ENCODE assay signal across 11 mouse cellular contexts in genomic region chr17:74088886-74089678, GRCm38 (mm10). TPM values are rescaled to one million over a fixed set of nuclear protein-coding genes. Genes with fewer than 3 reads are reported as not detected.
A peak's percentile ranks its signal among the peaks of the same experiment; 100 is the strongest.
DNase-seq lines count a peak whose midpoint lies in the region; ATAC-seq and TF ChIP-seq lines count a peak whose summit lies in the region.
"Had no signal": no experiment of that assay in that cellular context is flagged by ENCODE, and none has a peak within 500 bp of the region (broad histone marks: within the 10 kb centered on the region; RNA-seq: fewer than 3 reads in every experiment).

No protein-coding gene starts in this region.

- 63% methylated on average over 5 of the region's 5 CpGs for WGBS in liver, postnatal 0 days (ENCODE audit: insufficient replicate concordance)
- 55% methylated on average over 5 of the region's 5 CpGs for WGBS in liver, embryonic 12.5 days (ENCODE audit: insufficient replicate concordance)
- 57% methylated on average over 5 of the region's 5 CpGs for WGBS in intestine, embryonic 15.5 days

- H3K9me3 ChIP-seq in liver, postnatal 0 days (ENCODE audit: low read length), result no peaks in the 10 kb centered on the region
- no peaks in the 10 kb centered on the region for H3K9me3 ChIP-seq in liver, embryonic 12.5 days (replicated peaks)
- no peaks in the 10 kb centered on the region for H3K9me3 ChIP-seq in intestine, embryonic 15.5 days
- H3K9me3 ChIP-seq: midbrain, embryonic 12.5 days had no signal

- H3K27ac ChIP-seq in liver, postnatal 0 days (ENCODE audit: low read depth), result no peak overlapping the region
- no peak overlapping the region for H3K27ac ChIP-seq in liver, embryonic 12.5 days
- H3K27ac ChIP-seq in intestine, embryonic 15.5 days, result no peak overlapping the region
- H3K27ac ChIP-seq: midbrain, embryonic 12.5 days had no signal

- H3K27me3 ChIP-seq in liver, postnatal 0 days (ENCODE audit: insufficient read depth, low read length), result no peaks in the 10 kb centered on the region
- H3K27me3 ChIP-seq in liver, embryonic 12.5 days (replicated peaks), result no peaks in the 10 kb centered on the region
- no peaks in the 10 kb centered on the region for H3K27me3 ChIP-seq in intestine, embryonic 15.5 days (replicated peaks)
- H3K27me3 ChIP-seq: midbrain, embryonic 12.5 days had no signal

- no peak overlapping the region for H3K4me2 ChIP-seq in liver, postnatal 0 days (ENCODE audit: low read depth, low read length)
- no peak overlapping the region for H3K4me2 ChIP-seq in liver, embryonic 12.5 days
- H3K4me2 ChIP-seq in intestine, embryonic 15.5 days (replicated peaks), result no peak overlapping the region
- H3K4me2 ChIP-seq: midbrain, embryonic 12.5 days had no signal

- DNase-seq in liver, postnatal 0 days, result no peak
- peak; percentile 88 for DNase-seq in adrenal gland, postnatal 14 days
- DNase-seq in ovary, postnatal 14 days (ENCODE audit: low spot score), result peak; percentile 16
- no peak for DNase-seq in layer of hippocampus, postnatal 25 days (ENCODE audit: extremely low spot score in 1 of 2, low spot score in 1 of 2)
- DNase-seq: cerebellum, postnatal 36 days; right cerebral cortex, postnatal 14 days had no signal

- no peak overlapping the region for H3K9ac ChIP-seq in liver, postnatal 0 days (replicated peaks)
- H3K9ac ChIP-seq in liver, embryonic 12.5 days, result no peak overlapping the region
- no peak overlapping the region for H3K9ac ChIP-seq in intestine, embryonic 15.5 days
- H3K9ac ChIP-seq: midbrain, embryonic 12.5 days had no signal

- no peak for TF ChIP-seq EP300 in liver, postnatal 0 days (IDR thresholded peaks at IDR 0.05; ENCODE audit: low read depth)

- H3K4me1 ChIP-seq in liver, postnatal 0 days (ENCODE audit: insufficient read depth), result no peaks in the 10 kb centered on the region
- H3K4me1 ChIP-seq in liver, embryonic 12.5 days, result no peaks in the 10 kb centered on the region
- H3K4me1 ChIP-seq in intestine, embryonic 15.5 days (replicated peaks), result no peaks in the 10 kb centered on the region
- H3K4me1 ChIP-seq: midbrain, embryonic 12.5 days had no signal

- TF ChIP-seq CTCF in liver, postnatal 0 days (IDR thresholded peaks at IDR 0.05; ENCODE audit: low read depth), result peak; percentile 18; the same call in 1 of the 2 replicates

- H3K4me3 ChIP-seq in liver, postnatal 0 days (ENCODE audit: low read depth, low read length), result no peak overlapping the region
- no peak overlapping the region for H3K4me3 ChIP-seq in liver, embryonic 12.5 days
- H3K4me3 ChIP-seq in intestine, embryonic 15.5 days (replicated peaks), result no peak overlapping the region
- H3K4me3 ChIP-seq: midbrain, embryonic 12.5 days had no signal

- H3K36me3 ChIP-seq in liver, postnatal 0 days (replicated peaks; ENCODE audit: insufficient read depth, low read length), result no peaks in the 10 kb centered on the region
- no peaks in the 10 kb centered on the region for H3K36me3 ChIP-seq in liver, embryonic 12.5 days
- H3K36me3 ChIP-seq in intestine, embryonic 15.5 days, result no peaks in the 10 kb centered on the region
- H3K36me3 ChIP-seq: midbrain, embryonic 12.5 days had no signal

- no peak for ATAC-seq in liver, postnatal 0 days
- no peak for ATAC-seq in liver, embryonic 12.5 days
- peak; percentile 36; the same call in 1 of the 2 replicates for ATAC-seq in intestine, embryonic 15.5 days
- ATAC-seq in erythroid progenitor cell, adult 5-6 weeks (replicated peaks; ENCODE audit: low FRiP score, poor library complexity, severe bottlenecking), result no peak
- no peak for ATAC-seq in erythroblast, adult 5-6 weeks (replicated peaks; ENCODE audit: low FRiP score, poor library complexity, severe bottlenecking)

RNA-seq across cellular contexts. Expression of gene Srd5a2, which starts 41.4 kb away (rescaled TPM):
- not detected in 2 replicates for polyA plus RNA-seq in liver, postnatal 0 days (2015; fragmentation: Nextera tagmentation; extraction: Ambion mirVana)
- polyA plus RNA-seq in liver, embryonic 12.5 days (2016; fragmentation: Nextera tagmentation; extraction: Ambion mirVana), result not detected in 2 replicates
- total RNA-seq in adrenal gland, postnatal 14 days (2021), result 67.6 and 91.0 TPM in 2 replicates
- polyA plus RNA-seq in intestine, embryonic 15.5 days (2015; fragmentation: Nextera tagmentation; extraction: Ambion mirVana), result 0.10 and 0.36 TPM in 2 replicates
- total RNA-seq in erythroid progenitor cell, adult 5-6 weeks (2015; ENCODE audit: low replicate concordance), result not detected in 2 replicates
- total RNA-seq in erythroid progenitor cell, adult 5-6 weeks (2017; ENCODE audit: low replicate concordance), result not detected in 2 replicates
- total RNA-seq in erythroblast, adult 5-6 weeks (2015; ENCODE audit: low replicate concordance), result not detected in 2 replicates
- total RNA-seq in erythroblast, adult 5-6 weeks (2017; ENCODE audit: low replicate concordance), result not detected in 2 replicates
- not detected for total RNA-seq in layer of hippocampus, postnatal 25 days (2021)
- polyA plus RNA-seq: midbrain, embryonic 12.5 days had no signal

Comparison
In these comparisons a context has a peak if more than half of its experiments do, and no peak if none do; other contexts are left out.
1. DNase-seq: peak in adrenal gland, postnatal 14 days (single experiment) and ovary, postnatal 14 days (single experiment); none in liver, postnatal 0 days (single experiment) and layer of hippocampus, postnatal 25 days (0 of 2).
2. RNA of gene Srd5a2, which starts 41.4 kb away (total RNA-seq): 67.6 to 91.0 TPM in adrenal gland, postnatal 14 days; not detected in erythroid progenitor cell, adult 5-6 weeks, not detected in erythroblast, adult 5-6 weeks and not detected in layer of hippocampus, postnatal 25 days; every median in the first group is over 10 times any median in the second.